Comparison of ENCODE assay signal across 32 mouse cellular contexts in the genomic region with DNA sequence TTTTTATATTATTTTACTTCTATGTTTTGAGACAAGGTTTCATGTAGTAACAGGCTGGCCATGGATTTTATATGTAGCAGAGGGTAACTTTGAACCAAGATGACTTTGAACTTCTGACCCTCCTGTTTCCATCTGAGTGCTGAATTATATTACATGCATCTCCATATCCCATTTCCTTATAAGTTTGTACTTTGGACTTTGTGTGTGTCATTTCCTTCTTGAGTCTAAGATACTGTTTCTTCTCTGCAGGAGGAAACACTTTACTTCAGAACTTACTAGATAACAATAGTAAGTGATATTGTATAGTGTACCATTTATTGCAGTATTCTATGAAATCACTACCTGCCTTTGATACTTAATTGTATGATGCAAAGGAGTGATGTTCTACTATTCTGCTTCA.
"Had no signal": no experiment of that assay in that cellular context is flagged by ENCODE, and none has a peak within 500 bp of the region (broad histone marks: within the 10 kb centered on the region; RNA-seq: fewer than 3 reads in every experiment).

No protein-coding gene starts in this region.

- DNase-seq: heart, adult 2 months; heart, postnatal 10 days; heart, postnatal 14 days; heart, postnatal 36 days; heart, postnatal 4 days; kidney, adult 11 months; kidney, adult 18-20 months; kidney, adult 8-10 months; kidney, postnatal 10 days; kidney, postnatal 14 days; kidney, postnatal 25 days; kidney, postnatal 36 days; kidney, postnatal 4 days; layer of hippocampus, adult 9-11 months; layer of hippocampus, postnatal 36 days had no signal

- H3K27me3 ChIP-seq: heart, embryonic 12.5 days; heart, embryonic 13.5 days; heart, embryonic 15.5 days; hindbrain, embryonic 12.5 days; hindbrain, embryonic 13.5 days; hindbrain, embryonic 15.5 days; kidney, embryonic 15.5 days had no signal

- H3K4me3 ChIP-seq: heart, adult 2 months; heart, embryonic 10.5 days; heart, embryonic 12.5 days; heart, embryonic 13.5 days; heart, embryonic 15.5 days; hindbrain, embryonic 10.5 days; hindbrain, embryonic 12.5 days; hindbrain, embryonic 13.5 days; hindbrain, embryonic 15.5 days; kidney, embryonic 15.5 days; layer of hippocampus, adult 2 months; left cerebral cortex, adult 2 months had no signal

- H3K4me2 ChIP-seq: heart, embryonic 11.5 days; heart, embryonic 12.5 days; heart, embryonic 13.5 days; heart, embryonic 15.5 days; hindbrain, embryonic 12.5 days; hindbrain, embryonic 13.5 days; hindbrain, embryonic 14.5 days; hindbrain, embryonic 15.5 days; kidney, embryonic 15.5 days had no signal

- H3K9me3 ChIP-seq: heart, embryonic 10.5 days; heart, embryonic 12.5 days; heart, embryonic 13.5 days; heart, embryonic 15.5 days; hindbrain, embryonic 10.5 days; hindbrain, embryonic 12.5 days; hindbrain, embryonic 13.5 days; hindbrain, embryonic 15.5 days; kidney, embryonic 15.5 days had no signal

- H3K36me3 ChIP-seq: heart, embryonic 10.5 days; heart, embryonic 12.5 days; heart, embryonic 13.5 days; heart, embryonic 15.5 days; hindbrain, embryonic 10.5 days; hindbrain, embryonic 12.5 days; hindbrain, embryonic 13.5 days; hindbrain, embryonic 15.5 days; kidney, embryonic 15.5 days had no signal

- H3K27ac ChIP-seq: heart, adult 2 months; heart, embryonic 10.5 days; heart, embryonic 13.5 days; heart, embryonic 15.5 days; hindbrain, embryonic 10.5 days; hindbrain, embryonic 12.5 days; hindbrain, embryonic 13.5 days; hindbrain, embryonic 14.5 days; hindbrain, embryonic 15.5 days; hindbrain, postnatal 0 days; kidney, embryonic 15.5 days; kidney, postnatal 0 days; layer of hippocampus, adult 2 months; left cerebral cortex, adult 2 months had no signal

- H3K4me1 ChIP-seq: heart, embryonic 10.5 days; heart, embryonic 12.5 days; heart, embryonic 13.5 days; heart, embryonic 15.5 days; hindbrain, embryonic 10.5 days; hindbrain, embryonic 12.5 days; hindbrain, embryonic 13.5 days; hindbrain, embryonic 15.5 days; kidney, embryonic 15.5 days had no signal

- ATAC-seq: hindbrain, embryonic 16.5 days; hindbrain, postnatal 0 days; inflammation-experienced regulatory T-cells, adult 6 months had no signal

- H3K9ac ChIP-seq: heart, embryonic 12.5 days; heart, embryonic 13.5 days; heart, embryonic 15.5 days; hindbrain, embryonic 12.5 days; hindbrain, embryonic 13.5 days; hindbrain, embryonic 14.5 days; hindbrain, embryonic 15.5 days; kidney, embryonic 15.5 days had no signal
